Mouse (Mus musculus): Measurements from ENCODE around the gene Ldlrad3.
A peak's percentile ranks its signal among the peaks of the same experiment; 100 is the strongest.

The Ldlrad3 gene

DNA sequence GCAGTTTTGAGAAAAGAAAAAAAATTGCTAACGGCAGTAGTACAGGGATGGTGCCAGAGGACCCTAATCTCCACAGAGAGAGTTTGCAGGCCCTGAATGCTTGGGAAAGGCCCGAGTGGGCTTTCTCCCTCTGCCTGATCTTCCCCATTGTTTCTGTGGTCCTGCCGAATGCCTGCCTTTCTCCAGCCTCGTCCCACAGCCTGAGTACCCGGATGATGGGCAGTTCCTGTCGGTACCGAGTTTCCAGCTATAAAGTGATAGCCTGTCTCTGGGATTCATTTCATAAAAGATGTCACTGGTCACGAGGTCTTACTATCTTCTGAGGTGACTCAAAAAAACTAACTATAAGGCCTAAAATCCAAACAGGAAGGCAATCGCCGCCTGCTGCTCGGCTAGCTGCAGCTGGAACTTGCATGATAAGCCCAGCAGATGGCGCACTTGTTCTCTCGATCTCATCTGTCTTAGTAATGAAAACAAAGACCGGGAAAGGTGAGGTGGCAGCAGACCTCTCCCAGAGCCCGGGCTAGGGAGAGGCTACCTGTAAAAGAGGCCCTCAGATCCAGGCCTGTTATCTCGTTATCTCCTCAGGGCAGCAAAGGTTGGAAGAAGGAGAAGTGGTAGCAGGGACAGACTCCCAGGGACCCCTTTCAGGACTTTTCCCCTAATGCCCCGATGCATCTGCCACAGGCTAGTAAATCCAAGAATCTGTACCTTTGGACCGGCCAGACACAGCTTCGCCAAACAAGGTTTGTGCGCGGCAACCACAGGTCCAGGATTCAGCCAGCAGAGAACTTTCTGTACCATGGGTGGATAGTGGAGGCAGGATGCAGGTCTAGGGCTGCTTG is 280.4 kb downstream of the Ldlrad3 start:
- peak; percentile 95 for DNase-seq (ENCODE audit: low spot score)

GRCm38 (mm10) chr2:101902196-101902595 is 284.0 kb downstream of the Ldlrad3 start:
- DNase-seq (ENCODE audit: low spot score): no peak
